Mouse (Mus musculus) gastrocnemius, postnatal 14 days (tissue): Measurements from ENCODE around the gene Krt33b. TPM values are rescaled to one million over a fixed set of nuclear protein-coding genes. Genes with fewer than 3 reads are reported as not detected.

ENCODE experiments used
- DNase-seq: peaks from one replicate; pipeline ENCODE4 v3.0.0; 2021; ENCODE audit warnings: mixed read lengths
- intact Hi-C: fragments of 180-260 bp; cut with DNase I; formaldehyde crosslinking; loops from one replicate; pipeline ENCODE4 v1.15.1; 2025; ENCODE audit warnings: low total_unique reads
- total RNA-seq, 2 experiments: library from RNA; stranded (reverse); gene quantifications; 2 replicates each; pipeline ENCODE4 v1.2.3; 2021

Gene Krt33b
- total RNA-seq, 2 experiments from 2014 or later = 0.31 TPM; not detected in 1

DNA sequence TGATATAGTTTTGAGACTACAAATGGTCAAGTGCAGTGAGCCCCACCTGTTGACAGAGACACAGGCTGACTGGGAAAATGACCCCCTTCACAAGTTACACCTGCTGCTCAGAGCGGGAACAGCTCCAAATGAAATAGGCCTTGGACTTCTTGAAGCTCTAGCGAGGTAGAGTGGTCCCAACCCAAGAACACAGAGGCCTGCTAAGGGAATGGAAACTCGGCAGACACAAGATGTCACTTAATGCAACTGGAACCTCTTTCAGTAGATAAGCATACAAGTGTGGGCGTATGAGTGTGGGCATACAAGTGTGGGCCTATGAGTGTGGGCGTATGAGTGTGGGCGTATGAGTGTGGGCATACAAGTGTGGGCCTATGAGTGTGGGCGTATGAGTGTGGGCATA lies 30.6 kb downstream of the Krt33b start:
- DNase-seq = no peak
- intact Hi-C loops = no loop called here

DNA sequence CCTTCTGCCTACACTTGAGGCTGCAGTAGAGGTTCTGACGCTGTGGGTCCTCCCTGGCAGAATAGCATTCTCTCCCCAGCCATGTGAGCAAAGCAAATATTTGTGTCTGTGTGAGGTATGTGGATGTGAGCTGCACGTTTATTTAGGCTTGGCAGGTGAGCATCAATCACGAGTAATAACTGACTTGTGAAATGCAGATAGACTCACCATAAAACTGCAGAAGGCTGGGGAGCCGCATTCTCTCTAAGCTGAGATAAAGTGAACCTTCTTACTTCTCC lies 35.3 kb downstream of the Krt33b start:
- intact Hi-C loops = no loop called here
- no peak for DNase-seq

DNA sequence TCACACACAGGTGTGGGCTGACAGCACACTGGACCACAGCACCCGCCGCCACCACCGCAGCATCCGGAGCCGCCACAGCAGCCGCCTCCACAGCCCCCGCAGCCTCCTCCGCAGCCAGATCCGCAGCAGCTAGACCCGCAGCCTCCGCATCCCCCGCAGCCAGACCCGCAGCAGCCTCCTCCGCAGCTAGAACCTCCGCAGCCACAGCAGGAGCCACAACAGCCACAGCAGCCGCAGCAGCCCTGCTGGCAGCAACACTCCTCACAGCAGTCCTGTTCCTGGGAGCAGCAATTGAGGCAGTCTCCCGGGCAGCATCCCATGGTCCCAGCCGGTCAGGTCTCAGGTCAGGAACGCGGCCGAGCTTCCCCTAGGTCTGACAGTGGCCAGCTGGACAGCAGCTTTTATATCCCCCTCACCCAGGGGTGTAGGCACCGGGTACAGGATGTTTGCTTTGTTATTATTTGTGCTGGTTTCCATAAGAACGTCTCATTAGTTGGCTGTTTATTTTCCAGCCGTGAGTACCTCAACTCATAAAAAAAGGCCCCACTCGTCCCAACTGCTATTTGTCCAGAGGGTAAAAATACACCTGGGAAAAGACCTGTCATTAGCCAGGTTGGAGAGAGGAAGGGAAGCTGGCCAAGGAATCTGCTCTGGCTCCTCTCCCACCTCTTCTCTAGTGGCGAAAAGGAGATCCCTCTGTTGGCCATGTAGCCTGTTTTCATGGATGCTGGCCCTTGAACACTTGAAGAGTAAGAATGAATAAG lies 35.9 kb downstream of the Krt33b start, which contains the start of gene Krtap17-1:
Gene Krtap17-1, minus strand, starts transcription at position 375 of the 764 bp plus-strand sequence.
- no peak for DNase-seq
- intact Hi-C loops = no loop called here

DNA sequence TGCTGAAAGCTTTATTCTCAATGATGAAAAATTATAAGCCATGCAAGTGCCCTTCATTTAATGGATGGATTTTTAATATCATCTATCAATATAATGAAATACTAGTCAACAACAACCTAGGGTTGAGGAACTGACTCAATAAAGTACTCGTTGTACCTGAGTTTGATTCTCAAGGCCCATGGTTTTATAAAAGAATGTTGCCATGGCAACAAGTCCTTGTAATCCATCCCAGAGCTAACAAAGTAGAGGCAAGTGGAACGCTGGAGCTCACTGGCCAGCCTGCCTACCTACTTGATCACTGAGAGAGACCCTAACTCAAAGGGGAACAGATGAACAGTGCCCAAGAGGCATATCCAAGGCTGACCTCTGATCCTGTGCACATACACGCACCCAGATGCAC lies 39.1 kb downstream of the Krt33b start:
- no peak for DNase-seq
- intact Hi-C loops = no loop called here

DNA sequence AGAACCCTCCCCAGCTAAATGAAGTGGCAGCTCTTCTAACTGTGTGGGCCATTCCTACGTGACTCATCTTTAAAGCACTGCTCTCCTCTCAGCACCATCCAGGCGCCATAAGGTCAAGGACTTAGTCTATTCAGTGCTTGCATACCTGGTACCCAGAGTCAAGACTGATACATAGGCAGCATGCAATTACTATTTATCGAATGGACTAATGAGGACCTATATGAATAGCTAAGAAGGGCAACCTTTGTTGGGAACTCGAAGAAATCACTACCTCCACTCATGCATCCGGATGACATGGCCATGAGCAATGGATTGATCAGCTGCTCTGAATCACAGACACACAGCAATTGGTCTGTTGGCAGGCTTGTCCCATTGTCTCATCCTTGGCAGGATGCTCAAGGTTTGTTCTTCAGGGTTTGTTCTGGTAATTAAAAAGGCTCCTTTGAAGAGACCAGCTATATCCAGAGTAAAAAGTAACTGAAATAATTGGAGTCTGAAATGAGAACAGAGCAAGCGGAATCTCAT lies 39.7 kb downstream of the Krt33b start:
- intact Hi-C loops = no loop called here
- DNase-seq = no peak

DNA sequence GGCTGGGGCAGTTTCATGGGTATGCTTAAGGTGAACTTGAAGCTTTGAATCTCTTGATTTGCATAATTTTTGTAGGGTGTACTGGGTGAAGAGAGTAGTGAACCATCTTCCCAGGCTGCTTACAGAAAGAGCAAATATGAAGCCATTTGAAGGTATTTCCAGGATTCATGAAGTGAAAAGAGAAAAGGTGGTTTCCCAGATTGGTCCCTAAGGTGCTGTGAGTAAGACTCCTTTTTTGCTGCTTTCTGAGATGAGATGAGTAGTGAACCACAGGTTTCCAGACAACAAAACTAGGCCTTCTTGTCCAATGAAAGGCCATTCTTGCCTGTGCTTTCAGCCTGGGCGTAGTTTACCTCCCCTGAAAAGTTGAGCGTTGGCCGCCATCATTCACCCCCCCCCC lies 41.1 kb downstream of the Krt33b start:
- intact Hi-C loops = no loop called here
- no peak for DNase-seq

DNA sequence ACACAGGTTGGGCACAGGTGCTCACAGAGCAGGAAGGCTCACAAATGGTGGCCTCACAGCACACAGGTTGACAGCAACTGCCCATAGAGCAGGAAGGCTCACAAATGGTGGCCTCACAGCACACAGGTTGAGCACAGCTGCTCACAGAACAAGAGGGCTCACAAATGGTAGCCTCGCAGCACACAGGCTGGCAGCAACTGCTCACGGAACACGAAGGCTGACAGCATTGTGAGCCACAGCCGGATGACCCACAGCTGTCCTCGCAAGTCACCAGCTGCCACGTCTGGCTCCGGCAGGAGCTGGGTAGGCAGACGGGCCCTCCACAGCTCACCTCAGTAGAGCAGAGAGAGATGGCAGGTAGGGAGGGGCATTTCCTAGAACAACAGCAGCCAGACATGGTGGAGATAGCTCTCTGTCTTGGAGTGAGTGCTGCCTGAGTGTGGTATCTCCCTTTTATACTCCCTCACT lies 43.5 kb downstream of the Krt33b start, which contains the start of gene Krtap16-1:
Gene Krtap16-1, minus strand, starts transcription at position 418 of the 468 bp plus-strand sequence.
- intact Hi-C loops = no loop called here
- peak; percentile 15 for DNase-seq

DNA sequence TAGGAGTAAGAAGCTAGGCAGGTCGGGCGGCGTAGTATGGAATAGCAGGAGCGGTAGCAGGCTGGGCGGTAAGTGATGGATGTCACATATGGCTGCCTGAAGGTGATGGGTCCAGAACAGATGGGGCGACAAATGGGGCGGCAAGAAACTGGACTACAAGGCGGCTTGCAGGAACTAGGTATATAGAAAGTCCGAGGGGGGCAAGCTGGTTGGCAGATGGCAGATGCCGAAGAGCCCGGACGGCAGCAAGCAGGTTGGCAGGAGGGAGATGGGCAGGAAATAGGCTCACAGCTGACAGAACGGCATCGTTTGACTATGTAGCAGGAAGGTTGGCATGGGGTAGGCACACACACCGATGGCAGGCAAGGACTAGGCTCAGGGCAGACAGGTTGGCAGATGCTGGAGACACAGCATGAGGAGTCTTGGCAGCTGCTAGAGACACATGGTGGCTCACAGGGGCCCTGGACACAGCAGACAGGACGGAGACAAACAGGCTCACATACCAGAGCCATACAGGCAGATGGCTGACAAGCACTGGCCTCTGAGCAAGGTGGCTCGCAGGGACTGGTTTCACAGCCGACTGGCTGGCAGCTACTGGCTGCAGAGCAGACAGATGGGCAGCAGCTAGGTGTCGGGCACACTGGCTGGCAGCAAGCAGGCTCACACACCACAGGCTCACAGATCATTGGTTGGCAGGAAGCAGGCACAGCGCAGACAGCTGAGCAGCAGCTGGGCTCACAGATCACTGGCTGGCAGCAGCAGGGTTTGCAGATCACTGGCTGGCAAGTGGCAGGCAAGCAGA lies 44.2 kb downstream of the Krt33b start:
- intact Hi-C loops = no loop called here

DNA sequence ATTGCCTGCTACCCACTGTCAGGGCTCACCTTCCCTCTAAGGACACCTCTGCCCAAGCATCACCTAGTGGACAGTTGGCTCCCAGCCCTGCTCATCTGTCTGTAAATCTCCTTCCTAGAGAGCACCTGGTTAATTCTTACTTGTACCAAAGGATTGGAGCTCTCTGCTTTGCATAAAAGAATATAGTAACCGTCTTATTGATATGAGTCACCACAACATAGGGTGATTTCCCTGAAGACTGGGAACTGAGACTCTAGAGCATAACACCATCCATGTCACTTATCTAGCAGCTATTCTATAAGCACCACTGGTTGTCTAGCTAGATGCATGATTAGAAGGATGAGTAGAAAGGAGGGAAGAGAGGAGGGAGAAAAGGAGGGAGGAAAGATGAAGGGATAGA lies 46.2 kb downstream of the Krt33b start:
- DNase-seq = no peak
- intact Hi-C loops = no loop called here

More for the DNA sequence above, 44.2 kb downstream of the Krt33b start:
- peak; percentile 72 for DNase-seq

DNA sequence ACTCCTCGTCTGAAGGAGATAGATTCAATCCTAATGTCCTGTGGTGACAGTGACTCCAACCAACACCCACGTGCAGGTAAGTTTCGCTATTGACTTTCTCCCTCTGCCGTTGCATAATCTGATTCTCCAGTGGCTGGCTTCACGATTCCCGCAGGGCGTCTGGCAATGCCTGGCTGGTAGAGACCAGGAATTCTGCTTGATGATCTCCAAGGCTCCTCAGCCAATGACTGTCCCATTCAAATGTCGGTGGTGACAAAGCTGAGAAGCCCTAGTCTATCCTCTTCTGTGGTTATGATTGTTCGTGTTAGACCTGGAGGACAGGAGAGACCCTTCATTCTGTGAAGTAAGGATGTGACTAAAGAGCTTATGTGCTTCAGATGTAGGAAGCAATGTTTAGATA lies 46.9 kb downstream of the Krt33b start:
- no peak for DNase-seq
- intact Hi-C loops = no loop called here

DNA sequence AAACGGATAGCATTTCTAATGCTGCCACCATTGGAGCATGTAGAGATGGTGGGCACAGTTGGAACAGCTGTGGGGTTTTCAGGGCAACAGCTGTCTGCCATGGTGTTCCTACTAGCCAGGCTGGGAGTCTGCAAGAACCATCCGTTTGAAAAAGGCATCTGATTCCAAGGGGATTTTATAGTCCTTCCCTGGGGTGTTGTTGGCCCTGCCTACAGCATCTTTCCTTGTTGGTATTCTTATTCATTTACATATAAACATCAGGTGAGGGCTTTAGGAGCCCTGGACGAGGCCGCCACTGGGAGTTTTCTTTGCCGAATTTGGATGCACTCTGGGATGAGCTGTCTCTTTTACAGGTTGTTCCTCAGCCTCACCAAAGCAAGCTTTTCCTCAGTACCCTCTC lies 50.7 kb downstream of the Krt33b start, which contains the start of gene Krtap29-1:
Gene Krtap29-1, minus strand, starts transcription at position 101 of the 400 bp plus-strand sequence.
- DNase-seq = no peak
- intact Hi-C loops = no loop called here

Other genes with a start within 250 kb of the Krt33b start
- not detected for gene Krtap4-8, start 249.2 kb downstream of the Krt33b start, total RNA-seq
- gene Krtap4-9, start 244.7 kb downstream of the Krt33b start, total RNA-seq = not detected
- not detected for gene Gm11596, start 236.4 kb downstream of the Krt33b start, total RNA-seq
- not detected for gene Gm11569, start 230.9 kb downstream of the Krt33b start, total RNA-seq
- not detected for gene Gm11554, start 225.4 kb downstream of the Krt33b start, total RNA-seq
- not detected for gene Krtap4-13, start 220.0 kb downstream of the Krt33b start, total RNA-seq
- not detected for gene Gm11564, start 214.2 kb downstream of the Krt33b start, total RNA-seq
- not detected for gene 2300003K06Rik, start 191.8 kb downstream of the Krt33b start, total RNA-seq
- gene Krtap4-16, start 178.3 kb downstream of the Krt33b start, total RNA-seq = not detected
- gene Gm11568, start 172.0 kb downstream of the Krt33b start, total RNA-seq = not detected
- not detected for gene Gm11559, start 165.4 kb downstream of the Krt33b start, total RNA-seq
- gene Krtap9-1, start 156.5 kb downstream of the Krt33b start, total RNA-seq = not detected
- not detected for gene Gm11567, start 150.7 kb downstream of the Krt33b start, total RNA-seq
- gene Krtap31-1, start 121.9 kb downstream of the Krt33b start, total RNA-seq = not detected
- gene Gm11565, start 115.1 kb downstream of the Krt33b start, total RNA-seq = not detected
- gene Krtap31-2, start 93.6 kb downstream of the Krt33b start, total RNA-seq = not detected
- not detected for gene Krtap9-5, start 81.4 kb downstream of the Krt33b start, total RNA-seq
- not detected for gene Krtap29-1, start 50.8 kb downstream of the Krt33b start, total RNA-seq
- gene Krtap16-1, start 43.3 kb downstream of the Krt33b start, total RNA-seq = not detected
- not detected for gene Krtap17-1, start 35.9 kb downstream of the Krt33b start, total RNA-seq
- under 1 TPM in 1 of 2 experiments, not detected in 1; 0.16 TPM for gene Krt33a, start 13.7 kb downstream of the Krt33b start, total RNA-seq
- not detected for gene Krt34, start 11.7 kb upstream of the Krt33b start, total RNA-seq
- gene Krt31, start 20.7 kb upstream of the Krt33b start, total RNA-seq = not detected
- not detected for gene Krt32, start 58.4 kb upstream of the Krt33b start, total RNA-seq
- gene Krt35, start 66.4 kb upstream of the Krt33b start, total RNA-seq = not detected
- not detected for gene Krt36, start 75.8 kb upstream of the Krt33b start, total RNA-seq
- not detected for gene Krt13, start 91.7 kb upstream of the Krt33b start, total RNA-seq
- gene Krt15, start 106.1 kb upstream of the Krt33b start, total RNA-seq = not detected
- under 1 TPM; 0.38 to 0.51 TPM for gene Krt19, start 118.8 kb upstream of the Krt33b start, total RNA-seq
- not detected for gene Krt9, start 163.4 kb upstream of the Krt33b start, total RNA-seq
- gene Krt14, start 177.7 kb upstream of the Krt33b start, total RNA-seq = not detected
- gene Krt16, start 219.0 kb upstream of the Krt33b start, total RNA-seq = not detected
- not detected for gene Krt17, start 231.2 kb upstream of the Krt33b start, total RNA-seq
- not detected for gene Krt42, start 240.0 kb upstream of the Krt33b start, total RNA-seq